Mouse (Mus musculus) liver, embryonic 13.5 days (tissue): ENCODE results near the gene Gm45711. TPM values are rescaled to one million over a fixed set of nuclear protein-coding genes. Genes with fewer than 3 reads are reported as not detected.

ENCODE experiments used
- ATAC-seq: fragments of 200-750 bp; cut with Nextera tagmentation; 2 replicates; pipeline ENCODE4 v1.8.0; 2017; ENCODE audit warnings: low read depth, mild to moderate bottlenecking, moderate number of reproducible peaks, moderate library complexity
- DNase-seq: peaks from one replicate; pipeline ENCODE4 v3.0.0; 2022
- H3K27ac ChIP-seq: fragments of 300-500 bp; sonication (generic); 2 replicates; pipeline ENCODE4 v1.5.1; 2015; ENCODE audit warnings: moderate library complexity, mild to moderate bottlenecking, inconsistent platforms
- H3K27me3 ChIP-seq: fragments of 300-500 bp; sonication (generic); 2 replicates; pipeline ENCODE4 v1.6.1; 2015; ENCODE audit warnings: mild to moderate bottlenecking, inconsistent platforms
- H3K36me3 ChIP-seq: fragments of 300-500 bp; sonication (generic); 2 replicates; pipeline ENCODE4 v1.6.1; 2015; ENCODE audit warnings: mild to moderate bottlenecking, inconsistent platforms
- H3K4me1 ChIP-seq: fragments of 300-500 bp; sonication (generic); replicated peaks from 2 replicates; pipeline ENCODE4 v1.6.1; 2015; ENCODE audit warnings: inconsistent platforms
- H3K4me2 ChIP-seq: fragments of 300-500 bp; sonication (generic); 2 replicates; pipeline ENCODE4 v1.6.1; 2015; ENCODE audit warnings: inconsistent platforms, mild to moderate bottlenecking, moderate library complexity
- H3K4me3 ChIP-seq: fragments of 300-500 bp; sonication (generic); replicated peaks from 2 replicates; pipeline ENCODE4 v1.5.1; 2015; ENCODE audit warnings: mild to moderate bottlenecking, inconsistent platforms
- H3K9ac ChIP-seq: fragments of 300-500 bp; sonication (generic); 2 replicates; pipeline ENCODE4 v1.6.1; 2015; ENCODE audit warnings: mild to moderate bottlenecking, inconsistent platforms
- H3K9me3 ChIP-seq: fragments of 300-500 bp; sonication (generic); replicated peaks from 2 replicates; pipeline ENCODE4 v1.6.1; 2016; ENCODE audit warnings: inconsistent platforms
- WGBS: fragments of 180-500 bp; shearing (Covaris S2); methylation state at CpG from one replicate; pipeline ENCODE4 v1.1.7; 2015; ENCODE audit not compliant: insufficient replicate concordance; 5-methylcytosine and 5-hydroxymethylcytosine counted together
- polyA plus RNA-seq: library from polyadenylated mRNA; unstranded; fragments of >200 nt; fragmentation: Nextera tagmentation; extraction: Ambion mirVana; gene quantifications from 2 replicates; pipeline ENCODE4 v1.2.1, GENCODE M21; 2015

Gene Gm45711
- polyA plus RNA-seq, 1 experiment from 2014 or later = not detected

GRCm38 (mm10) chr8:104239418-104239861, 70.4 kb downstream of the Gm45711 start:
- H3K27ac ChIP-seq = peak overlapping the region; percentile 10; the same call in 1 of the 2 replicates
- DNase-seq = peak; percentile 29
- 24% methylated on average over 10 of the region's 10 CpGs for WGBS
- H3K4me3 ChIP-seq = no peak overlapping the region
- H3K9ac ChIP-seq = no peak overlapping the region
- H3K27me3 ChIP-seq = no peaks in the 10 kb centered on the region
- H3K36me3 ChIP-seq = peaks cover 36% of the 10 kb centered on the region
- H3K4me2 ChIP-seq = peak overlapping the region; percentile 13; the same call in 1 of the 2 replicates
- peak; percentile 78 for ATAC-seq
- H3K9me3 ChIP-seq = no peaks in the 10 kb centered on the region
- H3K4me1 ChIP-seq = peaks cover 24% of the 10 kb centered on the region

- peaks cover 20% of the 10 kb centered on the region for H3K4me1 ChIP-seq
- peaks cover 64% of the 10 kb centered on the region for H3K36me3 ChIP-seq
- DNase-seq (no peak), ATAC-seq (no peak)
- H3K9me3 ChIP-seq = 0 out of 2 replicates have a peak, but pooled peaks cover 3% of the 10 kb centered on the region
- no peak overlapping the region for H3K4me3 ChIP-seq
- no peaks in the 10 kb centered on the region for H3K27me3 ChIP-seq
- no peak overlapping the region for H3K4me2 ChIP-seq
- no peak overlapping the region for H3K9ac ChIP-seq
- WGBS = 53% methylated on average over 6 of the region's 6 CpGs
- H3K27ac ChIP-seq = no peak overlapping the region
Measured at GRCm38 (mm10) chr8:104234573-104234972, 75.3 kb downstream of the Gm45711 start.

GRCm38 (mm10) chr8:104232919-104233318, 77.0 kb downstream of the Gm45711 start:
- 0 out of 2 replicates have a peak, but pooled peaks cover 3% of the 10 kb centered on the region for H3K9me3 ChIP-seq
- no peak overlapping the region for H3K27ac ChIP-seq
- no peak for DNase-seq
- H3K4me3 ChIP-seq = no peak overlapping the region
- H3K27me3 ChIP-seq = no peaks in the 10 kb centered on the region
- peaks cover 11% of the 10 kb centered on the region for H3K4me1 ChIP-seq
- ATAC-seq = no peak
- H3K36me3 ChIP-seq = peaks cover 67% of the 10 kb centered on the region
- no peak overlapping the region for H3K9ac ChIP-seq
- 69% methylated on average over 5 of the region's 5 CpGs for WGBS
- H3K4me2 ChIP-seq = no peak overlapping the region

- H3K4me1 ChIP-seq = peaks cover 11% of the 10 kb centered on the region
- no peak overlapping the region for H3K9ac ChIP-seq
- H3K36me3 ChIP-seq = peaks cover 68% of the 10 kb centered on the region
- H3K27me3 ChIP-seq = no peaks in the 10 kb centered on the region
- H3K9me3 ChIP-seq = 0 out of 2 replicates have a peak, but pooled peaks cover 3% of the 10 kb centered on the region
- no peak overlapping the region for H3K4me3 ChIP-seq
- 43% methylated on average over 4 of the region's 4 CpGs for WGBS
- peak; percentile 35; the same call in 1 of the 2 replicates for ATAC-seq
- DNase-seq = no peak
- H3K4me2 ChIP-seq = no peak overlapping the region
- H3K27ac ChIP-seq = no peak overlapping the region
Measured at GRCm38 (mm10) chr8:104232039-104232438, 77.8 kb downstream of the Gm45711 start.

Other genes starting within 250 kb of the Gm45711 start
- 6.0 and 8.0 TPM in 2 replicates for gene Cdh5, start 208.5 kb downstream of the Gm45711 start, polyA plus RNA-seq
- gene Bean1, start 139.6 kb downstream of the Gm45711 start, polyA plus RNA-seq = not detected in 2 replicates
- 5.5 and 5.7 TPM in 2 replicates for gene Tk2, start 61.5 kb downstream of the Gm45711 start, polyA plus RNA-seq
- 19.0 and 20.9 TPM in 2 replicates for gene Cklf, start 59.2 kb downstream of the Gm45711 start, polyA plus RNA-seq
- gene Cmtm2a, start 16.9 kb downstream of the Gm45711 start, polyA plus RNA-seq = not detected in 2 replicates
- not detected in 2 replicates for gene Cmtm1, start 64 bp upstream of the Gm45711 start, polyA plus RNA-seq
- not detected in 2 replicates for gene Gm11020, start 11.5 kb upstream of the Gm45711 start, polyA plus RNA-seq
- not detected in 2 replicates for gene Cmtm2b, start 12.1 kb upstream of the Gm45711 start, polyA plus RNA-seq
- gene Cmtm3, start 29.3 kb upstream of the Gm45711 start, polyA plus RNA-seq = 20.9 and 23.5 TPM in 2 replicates
- gene Cmtm4, start 85.7 kb upstream of the Gm45711 start, polyA plus RNA-seq = 0.40 and 0.56 TPM in 2 replicates
- gene Dync1li2, start 133.0 kb upstream of the Gm45711 start, polyA plus RNA-seq = 13.5 and 16.2 TPM in 2 replicates
- 0.03 TPM in 1 of 2 replicates, not detected in the other for gene Terb1, start 199.8 kb upstream of the Gm45711 start, polyA plus RNA-seq
- gene Nae1, start 224.6 kb upstream of the Gm45711 start, polyA plus RNA-seq = 43.1 and 49.9 TPM in 2 replicates
- 3.7 and 4.2 TPM in 2 replicates for gene Car7, start 224.6 kb upstream of the Gm45711 start, polyA plus RNA-seq